Mouse (Mus musculus) left cerebral cortex, adult 8-10 months (tissue): Measurements from ENCODE around the gene Chrnb2. TPM values are rescaled to one million over a fixed set of nuclear protein-coding genes. Genes with fewer than 3 reads are reported as not detected.

Source experiments
- DNase-seq, 2 experiments: peaks; one replicate each; pipeline ENCODE4 v3.0.0; 2022; ENCODE audit warnings: low spot score in 2 of 2
- total RNA-seq, 4 experiments: library from RNA; stranded (reverse); gene quantifications; 2 replicates each; pipeline ENCODE4 v1.2.4; 2022

The Chrnb2 gene
- total RNA-seq, 4 experiments from 2014 or later, result 28.9 to 31.9 (median 30.8) TPM

- no peak for DNase-seq
Observed at GRCm38 (mm10) chr3:89780102-89780501, 15.7 kb upstream of the Chrnb2 start.

GRCm38 (mm10) chr3:89776001-89776400 is 11.6 kb upstream of the Chrnb2 start:
- no peak for DNase-seq

GRCm38 (mm10) chr3:89774236-89774960 is 10.0 kb upstream of the Chrnb2 start:
- DNase-seq, result no peak

GRCm38 (mm10) chr3:89773740-89774211 is 9.3 kb upstream of the Chrnb2 start:
- DNase-seq, result peak in 1 of 2 experiments; percentile 43

DNA sequence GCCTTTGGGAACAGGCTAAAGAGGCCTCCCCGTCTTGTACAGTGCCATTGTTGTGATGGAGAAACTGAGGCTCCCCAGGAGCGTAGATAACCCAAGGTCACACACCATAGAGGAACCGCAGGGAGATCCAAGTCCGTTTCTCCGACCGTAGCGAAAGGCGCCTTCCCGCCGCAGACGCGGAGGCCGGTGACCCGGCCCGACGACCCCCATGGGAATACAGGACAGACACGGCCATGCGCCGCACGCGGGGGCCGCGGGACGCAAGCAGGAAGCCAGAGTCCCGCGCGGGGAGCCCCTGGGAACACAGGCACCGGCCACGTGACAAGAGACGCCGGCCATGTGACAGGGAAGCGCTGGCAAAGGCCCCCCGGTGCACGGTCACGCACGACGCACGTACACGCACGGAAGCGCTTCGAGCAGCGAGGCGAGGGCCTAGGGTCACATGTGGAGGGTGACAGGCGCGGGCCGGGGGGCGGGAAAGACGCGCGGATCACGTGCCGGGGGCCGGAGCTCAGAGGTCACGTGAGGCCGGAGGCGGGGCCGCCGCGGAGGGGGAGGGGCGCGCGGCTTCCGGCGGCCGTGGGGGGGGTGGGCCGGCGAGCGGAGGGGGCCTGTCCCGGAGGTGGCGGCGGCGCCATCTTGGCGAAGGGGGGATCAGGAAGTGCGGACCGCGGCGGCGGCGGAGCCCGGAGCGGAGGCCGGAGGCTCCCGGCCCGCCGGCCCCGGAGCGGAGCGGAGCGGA is 8.7 kb upstream of the Chrnb2 start, which contains the start of gene Ube2q1:
Ube2q1 (plus strand) TSS at position 649 of the 742 bp plus-strand sequence.
- DNase-seq, result peak; percentile 95 to 99

GRCm38 (mm10) chr3:89772588-89772967 is 8.1 kb upstream of the Chrnb2 start:
- peak; percentile 67 to 77 for DNase-seq

GRCm38 (mm10) chr3:89770425-89771002 is 6.1 kb upstream of the Chrnb2 start:
- DNase-seq, result no peak

DNA sequence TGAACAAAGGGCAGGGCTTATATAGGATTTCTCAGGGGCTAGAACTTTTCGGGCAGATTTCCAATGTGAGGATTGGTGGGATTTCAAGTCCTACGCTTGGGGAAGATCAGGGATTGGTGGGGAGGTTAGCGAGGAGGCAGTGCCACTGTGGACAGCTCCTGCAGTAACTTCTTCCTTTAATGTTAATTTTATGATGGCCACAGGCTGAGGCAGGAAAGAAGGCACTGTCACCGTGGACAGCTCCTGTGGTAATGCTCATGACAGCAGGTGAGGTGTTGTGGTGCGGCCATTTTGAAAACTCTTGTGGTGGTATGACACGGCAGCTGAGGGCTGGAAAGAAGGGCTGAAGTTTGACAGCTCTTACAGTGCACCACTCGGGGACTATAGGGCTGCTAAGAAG is 5.2 kb upstream of the Chrnb2 start:
- DNase-seq, result no peak

DNA sequence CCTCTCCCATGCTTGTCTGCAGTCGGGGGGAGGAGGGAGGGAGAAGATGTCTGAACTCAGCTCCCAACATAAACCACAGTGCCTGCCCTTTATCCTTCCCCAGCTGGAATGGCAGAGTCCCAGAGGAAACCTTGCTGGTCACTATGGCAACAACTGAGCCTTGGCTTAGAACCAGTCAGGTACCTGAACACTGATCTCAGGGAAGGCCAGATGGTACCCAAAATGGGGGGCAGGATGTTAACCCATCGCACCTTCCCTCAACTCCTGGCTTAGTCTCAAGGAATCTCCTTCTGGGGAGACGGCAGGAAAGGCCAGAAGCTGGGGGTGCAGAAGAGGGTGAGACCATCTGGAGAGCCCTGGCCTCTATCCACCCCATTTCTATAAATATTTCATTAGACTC is 4.6 kb downstream of the Chrnb2 start:
- DNase-seq, result no peak

GRCm38 (mm10) chr3:89757851-89758250 is 6.6 kb downstream of the Chrnb2 start:
- no peak for DNase-seq

DNA sequence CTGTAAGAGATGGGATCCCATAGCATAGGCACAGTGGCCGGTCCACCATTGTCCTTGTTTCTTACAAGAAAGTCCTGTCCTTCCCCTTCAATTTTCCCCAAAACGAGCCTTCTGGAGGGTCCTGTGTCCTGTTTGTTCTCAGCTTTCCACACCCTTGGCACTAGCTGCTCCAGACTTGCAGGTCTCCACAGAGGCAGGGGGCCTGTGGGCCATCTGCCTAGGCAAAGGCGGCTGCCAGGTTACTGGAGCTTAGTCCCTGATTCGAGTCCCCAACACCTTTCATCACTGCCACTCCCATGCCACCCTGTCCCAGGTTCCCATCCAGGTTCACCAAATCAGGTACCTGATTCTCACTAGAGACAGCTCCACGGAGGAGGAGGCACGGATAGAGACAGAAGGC is 9.1 kb downstream of the Chrnb2 start:
- no peak for DNase-seq

DNA sequence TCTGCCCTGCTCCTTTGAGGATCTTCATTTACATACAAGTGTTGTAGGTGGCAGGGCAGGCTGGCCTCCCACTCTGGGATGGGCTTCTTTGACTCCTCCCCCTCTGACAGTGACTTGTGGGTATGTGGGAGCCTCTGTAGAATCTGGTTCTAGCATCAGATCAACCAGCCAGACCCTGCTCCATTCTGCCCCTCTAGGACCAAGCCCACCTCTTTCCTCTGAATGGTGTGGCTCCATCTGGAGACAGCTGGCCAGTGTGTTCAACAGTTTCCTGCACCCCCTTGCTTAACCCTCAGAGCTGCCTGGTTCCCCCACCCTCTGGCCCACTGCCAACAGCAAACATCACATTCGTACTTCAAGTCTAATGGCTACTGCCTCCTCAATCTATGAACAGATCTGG is 12.1 kb downstream of the Chrnb2 start:
- DNase-seq, result no peak

GRCm38 (mm10) chr3:89738509-89738908 is 25.9 kb downstream of the Chrnb2 start:
- DNase-seq, result no peak

DNA sequence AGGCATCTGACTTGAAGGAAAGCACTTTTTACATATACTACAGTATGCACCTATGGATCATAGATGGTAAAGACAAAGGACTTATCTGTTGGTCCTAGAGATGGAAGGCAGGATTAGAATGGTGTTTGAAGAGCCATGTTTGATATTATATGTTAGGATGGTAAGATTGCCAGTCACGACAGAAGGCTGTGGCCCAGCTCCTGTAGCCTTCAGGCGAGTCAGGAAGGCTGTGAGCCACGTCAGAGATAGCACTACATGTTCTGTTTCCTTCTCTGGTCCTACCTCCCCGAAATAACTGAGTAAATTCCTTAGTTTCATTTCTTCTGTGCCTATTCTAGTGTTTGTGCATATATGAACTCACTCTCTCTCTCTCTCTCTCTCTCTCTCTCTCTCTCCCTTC is 32.3 kb downstream of the Chrnb2 start:
- no peak for DNase-seq

DNA sequence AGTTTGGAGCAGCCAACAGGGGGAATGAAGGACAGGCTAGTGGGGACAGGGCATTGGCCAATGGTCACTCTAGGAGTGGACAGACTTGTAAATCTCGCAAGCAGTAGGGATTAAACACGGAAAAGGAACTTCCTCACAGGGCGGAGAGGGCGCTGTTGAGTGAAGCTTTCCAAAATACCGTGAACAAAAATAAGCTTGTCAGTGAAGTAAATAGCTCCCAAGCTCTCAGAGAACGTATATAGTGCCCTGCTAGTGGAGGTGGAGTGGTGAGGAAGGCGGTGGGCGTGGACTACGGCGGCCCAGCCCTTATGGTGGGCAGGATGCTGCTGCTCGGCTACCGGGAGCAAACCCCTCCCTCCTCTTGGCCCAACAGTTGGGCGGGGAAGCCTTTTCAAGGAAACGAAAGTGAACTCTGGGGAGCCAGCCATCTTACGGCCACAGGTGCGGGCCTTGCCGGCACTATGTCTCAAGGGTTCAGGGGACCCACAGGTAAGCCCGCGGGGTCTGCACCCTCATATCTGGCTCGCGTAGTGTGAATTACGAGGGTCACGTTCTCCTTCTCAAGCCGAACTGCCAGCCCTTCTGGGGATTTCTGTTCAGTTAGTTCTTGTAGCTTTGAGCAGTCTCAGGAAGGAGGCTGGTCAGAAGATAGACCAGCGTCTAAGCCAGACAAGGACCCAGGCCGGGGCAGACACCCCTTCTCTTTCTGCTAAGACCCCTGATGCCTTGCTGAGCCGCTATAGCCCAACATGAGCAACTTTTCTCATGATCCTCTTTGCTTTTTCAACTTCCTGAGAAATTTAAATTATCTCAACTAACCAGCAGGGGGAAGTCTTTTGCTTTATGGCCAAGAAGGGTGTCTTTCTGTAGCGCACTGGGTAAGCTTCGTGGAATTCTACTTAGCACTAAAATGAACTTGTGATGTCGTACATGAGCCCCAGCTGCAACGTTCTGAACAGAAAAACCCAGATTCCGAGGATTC is 33.8 kb downstream of the Chrnb2 start:
- DNase-seq, result peak; percentile 32 to 44

- no peak for DNase-seq
Observed at GRCm38 (mm10) chr3:89728848-89729247, 35.6 kb downstream of the Chrnb2 start.

GRCm38 (mm10) chr3:89727028-89727427 is 37.4 kb downstream of the Chrnb2 start:
- no peak for DNase-seq

DNA sequence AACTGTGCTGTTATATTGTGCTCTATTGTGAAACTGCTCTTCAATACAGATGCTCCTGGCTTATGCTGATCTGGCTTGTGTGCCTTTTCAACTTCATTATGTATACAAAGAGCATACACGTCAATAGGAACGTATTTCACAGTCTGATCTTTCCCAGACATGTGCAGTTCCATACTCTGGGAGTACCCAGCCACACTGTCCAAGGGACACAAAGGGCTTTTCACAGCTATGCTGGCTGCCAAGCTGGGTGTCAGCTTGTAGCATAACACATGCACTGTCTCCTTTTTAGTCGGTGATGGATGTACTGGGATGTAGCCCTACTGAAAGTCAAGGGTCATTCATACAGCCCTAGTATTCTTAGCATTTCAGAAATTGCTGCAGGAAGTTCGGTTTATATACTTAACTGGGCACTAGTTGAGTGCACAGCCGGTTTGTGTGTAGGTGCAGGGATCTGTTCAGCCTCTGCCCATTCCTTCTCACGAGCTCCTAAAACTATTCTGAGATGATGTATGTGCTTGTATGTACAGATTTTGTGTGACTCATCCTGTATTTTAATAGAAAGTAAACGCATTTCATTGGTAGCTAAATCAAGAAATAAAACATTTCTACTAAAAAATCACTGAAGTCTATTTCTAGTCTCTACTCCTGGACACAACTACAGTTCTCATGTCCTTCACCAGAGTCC is 40.9 kb downstream of the Chrnb2 start:
- DNase-seq, result no peak

DNA sequence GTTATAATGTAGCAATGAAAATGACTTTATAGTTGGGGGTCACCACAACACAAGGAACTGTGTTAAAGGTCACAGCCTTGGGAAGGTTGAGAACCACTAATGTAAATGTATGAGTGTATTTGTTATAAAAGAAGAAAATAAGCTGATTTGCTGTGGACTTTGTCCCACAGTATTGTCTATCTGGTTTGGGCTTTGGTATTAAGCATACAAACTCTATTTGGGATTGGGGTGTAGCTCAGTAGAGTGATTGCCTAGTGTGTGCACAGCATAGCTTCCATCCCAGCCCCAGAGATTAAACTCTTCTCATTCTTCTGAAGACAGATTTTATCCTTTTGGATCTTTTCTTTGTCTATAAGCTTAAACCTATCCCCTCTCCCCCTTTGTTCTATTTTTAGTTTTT is 42.4 kb downstream of the Chrnb2 start:
- DNase-seq, result no peak

GRCm38 (mm10) chr3:89715967-89716256 is 48.5 kb downstream of the Chrnb2 start:
- DNase-seq, result no peak
